8 mouse cellular contexts compared by ENCODE assay signal in the genomic region with DNA sequence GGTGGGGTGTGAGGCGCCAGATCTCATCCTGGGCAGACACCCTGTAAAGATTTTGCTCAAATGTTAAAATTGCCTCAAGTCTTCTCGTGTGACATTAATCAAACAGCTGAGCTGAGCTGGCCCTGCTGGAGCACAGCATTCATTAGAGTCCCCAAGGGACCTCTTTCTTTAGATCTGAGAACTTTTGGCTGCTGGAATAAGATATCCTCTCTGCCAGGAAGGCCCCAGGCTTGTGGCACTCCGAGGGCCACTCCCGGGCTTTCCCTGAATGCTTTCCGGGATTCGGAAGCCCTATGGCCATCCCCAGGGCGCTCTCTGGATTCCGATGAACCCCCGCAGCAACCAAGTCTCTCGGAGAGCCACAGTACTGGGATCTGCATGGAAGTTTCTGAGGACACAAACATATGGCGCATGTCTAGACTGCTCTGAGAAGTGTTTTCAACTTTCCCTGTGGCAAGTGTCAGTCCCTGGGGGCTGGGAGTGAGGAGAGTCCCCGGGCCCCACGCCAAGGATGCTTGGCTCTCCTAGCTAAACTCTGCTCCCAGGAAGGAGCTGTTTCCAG. TPM values are rescaled to one million over a fixed set of nuclear protein-coding genes. Genes with fewer than 3 reads are reported as not detected.
DNase-seq lines count a peak whose midpoint lies in the region; ATAC-seq and TF ChIP-seq lines count a peak whose summit lies in the region.

No protein-coding gene starts in this region.

- no peaks in the 10 kb centered on the region for H3K27me3 ChIP-seq in forebrain, embryonic 12.5 days
- no peaks in the 10 kb centered on the region for H3K27me3 ChIP-seq in heart, embryonic 14.5 days (ENCODE audit: control insufficient read depth, insufficient read depth, low read length)
- H3K27me3 ChIP-seq in kidney, embryonic 15.5 days = no peaks in the 10 kb centered on the region
- H3K27me3 ChIP-seq in lung, postnatal 0 days (replicated peaks; ENCODE audit: insufficient read depth, low read length) = no peaks in the 10 kb centered on the region

- peak overlapping the region; percentile 44 for H3K9ac ChIP-seq in forebrain, embryonic 12.5 days
- peak overlapping the region; percentile 49 for H3K9ac ChIP-seq in heart, embryonic 14.5 days (ENCODE audit: low read length)
- peak overlapping the region; percentile 26; the same call in 1 of the 2 replicates for H3K9ac ChIP-seq in kidney, embryonic 15.5 days
- H3K9ac ChIP-seq in lung, postnatal 0 days (replicated peaks; ENCODE audit: low read depth) = no peak overlapping the region

- no peak for TF ChIP-seq CTCF in lung, postnatal 0 days (IDR thresholded peaks at IDR 0.05)

- H3K36me3 ChIP-seq in forebrain, embryonic 12.5 days (replicated peaks) = no peaks in the 10 kb centered on the region
- H3K36me3 ChIP-seq in heart, embryonic 14.5 days (ENCODE audit: control insufficient read depth, insufficient read depth, low read length) = no peaks in the 10 kb centered on the region
- H3K36me3 ChIP-seq in kidney, embryonic 15.5 days = no peaks in the 10 kb centered on the region
- no peaks in the 10 kb centered on the region for H3K36me3 ChIP-seq in lung, postnatal 0 days (ENCODE audit: insufficient read depth, low read length)

- ATAC-seq in forebrain, embryonic 12.5 days (ENCODE audit: low FRiP score) = peak; percentile 58
- peak; percentile 69 for ATAC-seq in heart, embryonic 14.5 days (ENCODE audit: insufficient number of reproducible peaks, insufficient read depth, low FRiP score, low read depth)
- ATAC-seq in kidney, embryonic 15.5 days (replicated peaks; ENCODE audit: low FRiP score) = peak; percentile 77
- ATAC-seq in lung, postnatal 0 days = peak; percentile 81

- H3K9me3 ChIP-seq in forebrain, embryonic 12.5 days = no peaks in the 10 kb centered on the region
- H3K9me3 ChIP-seq in heart, embryonic 14.5 days (ENCODE audit: control insufficient read depth, low read length) = peaks cover 9% of the 10 kb centered on the region; the same call in 1 of the 2 replicates
- no peaks in the 10 kb centered on the region for H3K9me3 ChIP-seq in kidney, embryonic 15.5 days (replicated peaks)
- 0 out of 2 replicates have a peak, but pooled peaks cover 3% of the 10 kb centered on the region for H3K9me3 ChIP-seq in lung, postnatal 0 days (ENCODE audit: low read length)

- H3K4me1 ChIP-seq in forebrain, embryonic 12.5 days = peaks cover 30% of the 10 kb centered on the region
- peaks cover 15% of the 10 kb centered on the region in 2 experiments for H3K4me1 ChIP-seq in heart, embryonic 14.5 days (ENCODE audit: control insufficient read depth in 2 of 2, insufficient read depth in 2 of 2, low read length in 2 of 2)
- peaks cover 17% of the 10 kb centered on the region for H3K4me1 ChIP-seq in kidney, embryonic 15.5 days
- peaks cover 10% of the 10 kb centered on the region; the same call in 1 of the 2 replicates for H3K4me1 ChIP-seq in lung, postnatal 0 days (ENCODE audit: insufficient read depth, low read depth, low read length)

- H3K27ac ChIP-seq in forebrain, embryonic 12.5 days = peak overlapping the region; percentile 93
- peak overlapping the region; percentile 66 to 70 for H3K27ac ChIP-seq in heart, embryonic 14.5 days (replicated peaks in 1 of 2; ENCODE audit: control insufficient read depth in 1 of 2, insufficient read depth in 1 of 2, low read depth in 2 of 2, low read length in 2 of 2)
- peak overlapping the region; percentile 89 for H3K27ac ChIP-seq in kidney, embryonic 15.5 days
- no peak overlapping the region for H3K27ac ChIP-seq in lung, postnatal 0 days (ENCODE audit: low read length)

- H3K4me3 ChIP-seq in forebrain, embryonic 12.5 days (replicated peaks) = peak overlapping the region; percentile 16
- peak overlapping the region in 1 of 2 experiments; percentile 2; a peak in 2 of 4 replicates for H3K4me3 ChIP-seq in heart, embryonic 14.5 days (ENCODE audit: control insufficient read depth in 1 of 2, insufficient read depth in 1 of 2, low read depth in 1 of 2, low read length in 2 of 2)
- H3K4me3 ChIP-seq in kidney, embryonic 15.5 days (replicated peaks) = peak overlapping the region; percentile 29
- H3K4me3 ChIP-seq in lung, postnatal 0 days (ENCODE audit: low read depth, low read length) = no peak overlapping the region

- peak; percentile 33 to 71 for DNase-seq in cerebellum, postnatal 4 days (ENCODE audit: low spot score in 2 of 2)
- DNase-seq in cerebellum, adult 9-10 months = no peak
- DNase-seq in lung, postnatal 0 days (ENCODE audit: low spot score) = peak; percentile 69
- DNase-seq in right cerebral cortex, postnatal 14 days = peak; percentile 68
- no peak for DNase-seq in thymus, postnatal 0 days (ENCODE audit: low spot score)

- TF ChIP-seq EP300 in lung, postnatal 0 days (IDR thresholded peaks at IDR 0.05) = no peak

- peak overlapping the region; percentile 47 for H3K4me2 ChIP-seq in forebrain, embryonic 12.5 days
- H3K4me2 ChIP-seq in heart, embryonic 14.5 days (ENCODE audit: low read length) = peak overlapping the region; percentile 57
- H3K4me2 ChIP-seq in kidney, embryonic 15.5 days = peak overlapping the region; percentile 58
- peak overlapping the region; percentile 40 for H3K4me2 ChIP-seq in lung, postnatal 0 days (replicated peaks; ENCODE audit: low read depth, low read length)

- WGBS in forebrain, embryonic 12.5 days = 6% methylated on average over 13 of the region's 13 CpGs
- WGBS in heart, embryonic 14.5 days = 11% methylated on average over 13 of the region's 13 CpGs
- WGBS in kidney, embryonic 15.5 days = 4% methylated on average over 13 of the region's 13 CpGs
- WGBS in lung, postnatal 0 days = 6% methylated on average over 13 of the region's 13 CpGs

RNA-seq across cellular contexts. Expression of a gene that starts 10.8 kb away (rescaled TPM):
- 24.3 and 25.1 TPM in 2 replicates for polyA plus RNA-seq in forebrain, embryonic 12.5 days (2016; fragmentation: Nextera tagmentation; extraction: Ambion mirVana)
- polyA plus RNA-seq in heart, embryonic 14.5 days (2014; fragmentation: Nextera tagmentation; extraction: Ambion mirVana) = 0.08 and 0.58 TPM in 2 replicates
- 0.10 and 0.14 TPM in 2 replicates for polyA plus RNA-seq in kidney, embryonic 15.5 days (2015; fragmentation: Nextera tagmentation; extraction: Ambion mirVana)
- polyA plus RNA-seq in lung, postnatal 0 days (2015; fragmentation: Nextera tagmentation; extraction: Ambion mirVana) = 0.12 and 0.14 TPM in 2 replicates
- 0.14 and 0.35 TPM in 2 replicates for polyA plus RNA-seq in thymus, postnatal 0 days (2015; fragmentation: Nextera tagmentation; extraction: Ambion mirVana)

Comparison
In these comparisons a context has a peak if more than half of its experiments do, and no peak if none do; other contexts are left out.
1. DNase-seq: peak in cerebellum, postnatal 4 days (2 of 2), lung, postnatal 0 days (single experiment) and right cerebral cortex, postnatal 14 days (single experiment); none in cerebellum, adult 9-10 months (single experiment) and thymus, postnatal 0 days (single experiment).
2. RNA of a gene that starts 10.8 kb away (polyA plus RNA-seq): 24.3 to 25.1 TPM in forebrain, embryonic 12.5 days; 0.08 to 0.58 TPM in heart, embryonic 14.5 days, 0.14 to 0.35 TPM in thymus, postnatal 0 days, 0.12 to 0.14 TPM in lung, postnatal 0 days and 0.10 to 0.14 TPM in kidney, embryonic 15.5 days; every median in the first group is over 10 times any median in the second.
3. Peak in every context shown above with its lines, with median percentiles within 50 percentile points of each other: ATAC-seq and H3K4me2 ChIP-seq.